Mouse (Mus musculus): ENCODE measurements around the gene Exoc2.

Gene Exoc2

GRCm38 (mm10) chr13:30833476-30834149, 140.3 kb downstream of the Exoc2 start:
- in situ Hi-C loops (cut with MboI, MseI) = no loop called here

- in situ Hi-C loops (cut with MboI, MseI) = no loop called here
These were observed 142.5 kb downstream of the Exoc2 start for GRCm38 (mm10) chr13:30831369-30831768.

GRCm38 (mm10) chr13:30826511-30826910, 147.4 kb downstream of the Exoc2 start:
- in situ Hi-C loops (cut with MboI, MseI) = loop anchor here in 1 of 2 experiments (5.0 kb wide), 1 partner anchor 74 kb away; no protein-coding TSS in a partner anchor

GRCm38 (mm10) chr13:30824903-30825302, 149.0 kb downstream of the Exoc2 start:
- in situ Hi-C loops (cut with MboI, MseI) = loop anchor here in 1 of 2 experiments (5.0 kb wide), 1 partner anchor 73 kb away; no protein-coding TSS in a partner anchor

GRCm38 (mm10) chr13:30820555-30820954, 153.3 kb downstream of the Exoc2 start:
- in situ Hi-C loops (cut with MboI, MseI) = no loop called here

- in situ Hi-C loops (cut with MboI, MseI) = no loop called here
These were observed 154.0 kb downstream of the Exoc2 start for GRCm38 (mm10) chr13:30819891-30820290.

- in situ Hi-C loops (cut with MboI, MseI) = no loop called here
These were observed 156.5 kb downstream of the Exoc2 start for GRCm38 (mm10) chr13:30817436-30817835.

- in situ Hi-C loops (cut with MboI, MseI) = no loop called here
These were observed 159.6 kb downstream of the Exoc2 start for GRCm38 (mm10) chr13:30814256-30814655.

GRCm38 (mm10) chr13:30813464-30813863, 160.4 kb downstream of the Exoc2 start:
- in situ Hi-C loops (cut with MboI, MseI) = no loop called here

- in situ Hi-C loops (cut with MboI, MseI) = no loop called here
These were observed 164.7 kb downstream of the Exoc2 start for GRCm38 (mm10) chr13:30809240-30809639.

- in situ Hi-C loops (cut with MboI, MseI) = no loop called here
These were observed 171.4 kb downstream of the Exoc2 start for GRCm38 (mm10) chr13:30802336-30802955.

GRCm38 (mm10) chr13:30801886-30802285, 172.0 kb downstream of the Exoc2 start:
- in situ Hi-C loops (cut with MboI, MseI) = no loop called here

- in situ Hi-C loops (cut with MboI, MseI) = no loop called here
These were observed 177.9 kb downstream of the Exoc2 start for GRCm38 (mm10) chr13:30795960-30796359.

- in situ Hi-C loops (cut with MboI, MseI) = loop anchor here in 1 of 2 experiments (5.0 kb wide), 1 partner anchor 226 kb away; no protein-coding TSS in a partner anchor
These were observed 180.3 kb downstream of the Exoc2 start for GRCm38 (mm10) chr13:30793616-30794015.

GRCm38 (mm10) chr13:30793196-30793595, 180.7 kb downstream of the Exoc2 start:
- in situ Hi-C loops (cut with MboI, MseI) = loop anchor here in 1 of 2 experiments (5.0 kb wide), 1 partner anchor 226 kb away; no protein-coding TSS in a partner anchor

GRCm38 (mm10) chr13:30792741-30793140, 181.2 kb downstream of the Exoc2 start:
- in situ Hi-C loops (cut with MboI, MseI) = loop anchor here in 1 of 2 experiments (5.0 kb wide), 1 partner anchor 225 kb away; no protein-coding TSS in a partner anchor

- in situ Hi-C loops (cut with MboI, MseI) = loop anchor here in 1 of 2 experiments (5.0 kb wide), 1 partner anchor 225 kb away; no protein-coding TSS in a partner anchor
These were observed 181.6 kb downstream of the Exoc2 start for GRCm38 (mm10) chr13:30792308-30792707.

GRCm38 (mm10) chr13:30790016-30790415, 183.9 kb downstream of the Exoc2 start:
- in situ Hi-C loops (cut with MboI, MseI) = loop anchor here in 1 of 2 experiments (5.0 kb wide), 1 partner anchor 223 kb away; no protein-coding TSS in a partner anchor

GRCm38 (mm10) chr13:30788421-30788820, 185.5 kb downstream of the Exoc2 start:
- in situ Hi-C loops (cut with MboI, MseI) = no loop called here

- in situ Hi-C loops (cut with MboI, MseI) = no loop called here
These were observed 185.9 kb downstream of the Exoc2 start for GRCm38 (mm10) chr13:30787960-30788359.

GRCm38 (mm10) chr13:30787556-30787955, 186.3 kb downstream of the Exoc2 start:
- in situ Hi-C loops (cut with MboI, MseI) = no loop called here

GRCm38 (mm10) chr13:30787036-30787320, 186.9 kb downstream of the Exoc2 start:
- in situ Hi-C loops (cut with MboI, MseI) = no loop called here
